19 mouse cellular contexts compared by ENCODE assay signal in the genomic region with DNA sequence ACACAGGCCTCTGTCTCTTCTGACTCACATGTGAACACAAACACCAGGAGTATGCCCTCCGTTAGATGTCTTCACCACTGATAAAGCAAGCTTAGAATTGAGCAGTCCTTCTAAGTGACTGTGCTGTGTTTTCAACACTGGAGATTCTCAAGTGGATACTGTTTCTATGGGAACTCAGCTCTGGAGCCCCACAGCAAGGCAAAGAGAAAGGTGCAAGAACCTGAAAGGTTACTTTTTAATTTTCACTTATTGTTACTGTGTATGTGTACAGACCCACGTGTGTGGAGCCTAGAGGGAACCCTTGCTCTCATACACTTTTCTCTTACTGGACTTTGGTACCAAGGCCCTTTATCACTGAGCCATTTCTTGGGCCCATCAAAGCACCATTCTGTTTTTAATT.
"Had no signal": no experiment of that assay in that cellular context is flagged by ENCODE, and none has a peak within 500 bp of the region (broad histone marks: within the 10 kb centered on the region; RNA-seq: fewer than 3 reads in every experiment).

No protein-coding gene starts in this region.

- H3K9me3 ChIP-seq: midbrain, embryonic 10.5 days; midbrain, embryonic 12.5 days; neural tube, embryonic 13.5 days; neural tube, embryonic 15.5 days had no signal

- H3K4me1 ChIP-seq: midbrain, embryonic 10.5 days; midbrain, embryonic 12.5 days; neural tube, embryonic 13.5 days; neural tube, embryonic 15.5 days had no signal

- H3K9ac ChIP-seq: lung, embryonic 14.5 days; midbrain, embryonic 12.5 days; neural tube, embryonic 13.5 days; neural tube, embryonic 15.5 days had no signal

- H3K4me3 ChIP-seq: midbrain, embryonic 10.5 days; midbrain, embryonic 12.5 days; myocyte; neural tube, embryonic 13.5 days; neural tube, embryonic 15.5 days had no signal

- H3K27me3 ChIP-seq: midbrain, embryonic 12.5 days; neural tube, embryonic 13.5 days; neural tube, embryonic 15.5 days had no signal

- H3K4me2 ChIP-seq: lung, embryonic 14.5 days; midbrain, embryonic 12.5 days; neural tube, embryonic 13.5 days; neural tube, embryonic 15.5 days had no signal

- ATAC-seq: midbrain, embryonic 16.5 days had no signal

- H3K27ac ChIP-seq: midbrain, embryonic 10.5 days; midbrain, embryonic 12.5 days; neural tube, embryonic 13.5 days; neural tube, embryonic 15.5 days had no signal

- DNase-seq: lung, adult 18-20 months; lung, embryonic 14.5 days; lung, postnatal 14 days; lung, postnatal 4 days; midbrain, embryonic 14.5 days; retina, postnatal 1 day; right cerebral cortex, adult 18-20 months; right cerebral cortex, postnatal 25 days; right cerebral cortex, postnatal 4 days; spleen, adult 18-20 months; thymus, adult 18-20 months; thymus, postnatal 14 days; thymus, postnatal 36 days had no signal
